Mouse (Mus musculus) liver, embryonic 14.5 days (tissue): Measurements from ENCODE around the gene Dynlt1c. TPM values are rescaled to one million over a fixed set of nuclear protein-coding genes. Genes with fewer than 3 reads are reported as not detected.
"Not testable (repeated sequence)": the region's sequence is repeated elsewhere in the genome, so short reads cannot be mapped to it uniquely, and the experiment has no call there.

Source experiments
- ATAC-seq: fragments of 200-750 bp; cut with Nextera tagmentation; 2 replicates; pipeline ENCODE4 v1.8.0; 2017; ENCODE audit warnings: moderate number of reproducible peaks, mild to moderate bottlenecking, moderate library complexity; ENCODE audit not compliant: insufficient read depth
- DNase-seq, 3 experiments: peaks; one replicate each; pipeline ENCODE4 v3.0.0-alpha.2; 2012 to 2013; ENCODE audit warnings: low read depth in 3 of 3, low spot score in 3 of 3
- H3K27ac ChIP-seq: fragments of 300-500 bp; sonication (generic); 2 replicates; pipeline ENCODE4 v1.5.1; 2014; ENCODE audit warnings: moderate library complexity, mild to moderate bottlenecking, control low read depth, inconsistent platforms
- H3K27me3 ChIP-seq: fragments of 300-500 bp; sonication (generic); 2 replicates; pipeline ENCODE4 v1.6.1; 2014; ENCODE audit warnings: mild to moderate bottlenecking, low read length, moderate library complexity; ENCODE audit not compliant: control insufficient read depth, insufficient read depth
- H3K36me3 ChIP-seq: fragments of 300-500 bp; sonication (generic); replicated peaks from 2 replicates; pipeline ENCODE4 v1.6.1; 2014; ENCODE audit warnings: low read depth; ENCODE audit not compliant: control insufficient read depth, insufficient read depth
- H3K4me1 ChIP-seq, 2 experiments: fragments of 200-500 bp in 1 of 2; fragments of 300-500 bp in 1 of 2; sonication (generic) in 1 of 2; replicated peaks; 2 replicates each; pipeline ENCODE4 v1.6.1; 2012 to 2014; ENCODE audit warnings: antibody characterized with exemption in 1 of 2, inconsistent platforms in 1 of 2, low read length in 1 of 2; ENCODE audit not compliant: control insufficient read depth in 2 of 2, insufficient read depth in 2 of 2
- H3K4me2 ChIP-seq: fragments of 300-500 bp; sonication (generic); 2 replicates; pipeline ENCODE4 v1.6.1; 2014; ENCODE audit warnings: low read depth, mild to moderate bottlenecking, control low read depth, moderate library complexity
- H3K4me3 ChIP-seq, 2 experiments: fragments of 200-500 bp in 1 of 2; fragments of 300-500 bp in 1 of 2; sonication (generic) in 1 of 2; 2 replicates each; pipeline ENCODE4 v1.5.1; 2012 to 2014; ENCODE audit warnings: low read depth in 2 of 2, low read length in 2 of 2, mild to moderate bottlenecking in 2 of 2, control low read depth in 1 of 2, inconsistent platforms in 1 of 2, moderate library complexity in 1 of 2; ENCODE audit not compliant: insufficient read depth in 1 of 2
- H3K9ac ChIP-seq: fragments of 300-500 bp; sonication (generic); replicated peaks from 2 replicates; pipeline ENCODE4 v1.6.1; 2014; ENCODE audit warnings: mild to moderate bottlenecking, control low read depth, moderate library complexity
- H3K9me3 ChIP-seq: fragments of 300-500 bp; sonication (generic); 2 replicates; pipeline ENCODE4 v1.6.1; 2016; ENCODE audit warnings: low read length, mixed read lengths; ENCODE audit not compliant: control insufficient read depth
- WGBS: fragments of 180-500 bp; shearing (Covaris S2); extraction: QIAGEN DNeasy Blood & Tissue Kit; methylation state at CpG from one replicate; pipeline ENCODE4 v1.1.7; 2014; ENCODE audit not compliant: insufficient replicate concordance; 5-methylcytosine and 5-hydroxymethylcytosine counted together
- polyA plus RNA-seq, 2 experiments: library from polyadenylated mRNA; depleted of rRNA in 1 of 2; stranded (reverse) in 1 of 2; unstranded in 1 of 2; fragments of >200 nt; fragmentation: Nextera tagmentation in 1 of 2; extraction: Ambion mirVana in 1 of 2; gene quantifications; 2 replicates each; pipeline versions ENCODE4 v1.2.1 to v1.2.3; 2012 to 2014

Gene Dynlt1c
- polyA plus RNA-seq, 2 experiments, result 2.8 to 6.2 TPM

DNA sequence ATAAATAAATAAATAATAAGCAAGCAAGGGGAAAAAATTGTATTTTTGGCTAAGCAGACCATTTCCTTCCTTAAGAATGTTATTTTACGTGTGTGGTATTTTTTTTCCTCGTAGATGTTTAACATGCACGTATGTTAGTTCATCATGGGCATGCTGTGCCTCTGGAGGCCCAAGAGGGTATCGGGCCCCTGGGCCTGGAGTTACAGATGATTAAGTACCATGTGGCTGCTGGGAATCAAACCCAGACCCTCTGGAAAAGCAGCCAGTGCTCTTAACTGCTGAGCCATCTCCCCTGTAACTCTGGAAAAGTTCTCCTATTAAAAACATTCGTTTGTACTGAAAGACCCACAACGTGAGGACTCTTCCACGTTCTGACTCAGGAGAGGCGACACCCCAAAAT lies 26.1 kb upstream of the Dynlt1c start:
- DNase-seq, H3K4me3 ChIP-seq, H3K36me3 ChIP-seq, H3K9me3 ChIP-seq, ATAC-seq, H3K27ac ChIP-seq, H3K27me3 ChIP-seq, H3K4me2 ChIP-seq, H3K9ac ChIP-seq, H3K4me1 ChIP-seq: not testable (repeated sequence)
- 73% methylated on average over 8 of the region's 8 CpGs for WGBS

DNA sequence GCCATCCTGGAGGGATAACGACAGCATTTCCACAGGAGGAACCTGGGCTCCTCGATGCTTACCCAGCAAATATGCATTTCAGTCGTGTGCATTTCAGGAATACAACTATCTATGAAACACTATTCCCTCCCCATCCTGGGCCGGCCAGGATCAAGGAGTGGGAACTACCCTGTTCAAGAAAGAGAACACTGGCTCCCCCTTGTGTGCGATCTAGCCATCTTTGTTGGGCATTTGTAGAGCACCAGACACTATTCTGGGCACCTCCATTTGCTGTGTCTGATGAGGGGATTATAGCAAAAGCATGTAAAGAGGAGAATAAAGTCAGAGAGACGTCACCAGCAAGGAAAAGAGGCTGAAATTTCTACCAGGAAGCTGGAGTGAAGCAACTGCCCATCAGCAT lies 12.8 kb upstream of the Dynlt1c start:
- DNase-seq, H3K4me3 ChIP-seq, H3K9me3 ChIP-seq, H3K27me3 ChIP-seq, H3K9ac ChIP-seq, H3K36me3 ChIP-seq, H3K4me2 ChIP-seq, ATAC-seq, H3K4me1 ChIP-seq, H3K27ac ChIP-seq: not testable (repeated sequence)
- WGBS, result no CpG with 5 or more reads among the region's 6 CpGs

DNA sequence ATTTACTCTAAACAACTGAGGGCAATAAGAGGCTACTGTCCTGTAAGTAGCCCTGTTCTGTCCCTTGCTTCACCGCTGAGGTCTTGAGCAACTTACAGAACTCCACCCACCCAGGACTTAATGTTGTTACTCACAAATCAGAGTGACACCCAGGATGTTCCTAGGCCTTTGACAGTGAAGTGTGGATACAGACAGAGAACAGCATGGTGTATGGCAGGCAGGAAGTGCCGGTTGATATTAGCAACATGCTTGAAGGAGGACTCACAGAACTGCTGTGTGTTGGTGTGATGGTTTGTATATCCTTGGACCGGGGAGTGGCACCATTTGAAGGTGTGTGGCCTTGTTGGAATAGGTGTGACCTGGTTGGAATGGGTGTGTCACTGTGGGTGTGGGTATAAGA lies 9.4 kb upstream of the Dynlt1c start:
- not testable (repeated sequence) for H3K4me2 ChIP-seq, H3K27me3 ChIP-seq, H3K9ac ChIP-seq, DNase-seq, H3K4me3 ChIP-seq, ATAC-seq, H3K27ac ChIP-seq, H3K36me3 ChIP-seq, H3K9me3 ChIP-seq, H3K4me1 ChIP-seq
- 63% methylated on average over 1 of the region's 3 CpGs for WGBS

DNA sequence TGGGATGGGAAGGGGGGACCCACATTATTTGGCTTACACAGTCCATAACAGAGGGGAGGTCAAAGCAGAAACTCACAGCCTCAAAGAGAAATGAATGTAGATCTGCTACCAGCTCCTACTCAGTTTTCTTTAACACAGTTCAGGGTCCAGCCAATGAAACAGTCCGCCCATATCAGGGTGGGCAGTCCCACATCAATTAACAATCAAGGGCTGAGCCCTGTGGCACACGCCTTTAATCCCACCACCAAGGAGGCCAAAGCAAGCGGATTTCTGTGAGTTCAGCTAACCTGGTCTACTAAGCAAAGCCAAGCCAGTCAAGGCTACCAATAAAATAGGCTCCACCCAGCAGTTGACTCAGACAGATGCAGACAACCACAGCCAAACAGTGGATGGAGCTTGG lies 7.6 kb upstream of the Dynlt1c start:
- ATAC-seq, H3K27me3 ChIP-seq, H3K36me3 ChIP-seq, H3K4me3 ChIP-seq, H3K27ac ChIP-seq, H3K4me2 ChIP-seq, H3K4me1 ChIP-seq, H3K9ac ChIP-seq, H3K9me3 ChIP-seq, DNase-seq: not testable (repeated sequence)
- WGBS, result 54% methylated on average over 3 of the region's 3 CpGs

DNA sequence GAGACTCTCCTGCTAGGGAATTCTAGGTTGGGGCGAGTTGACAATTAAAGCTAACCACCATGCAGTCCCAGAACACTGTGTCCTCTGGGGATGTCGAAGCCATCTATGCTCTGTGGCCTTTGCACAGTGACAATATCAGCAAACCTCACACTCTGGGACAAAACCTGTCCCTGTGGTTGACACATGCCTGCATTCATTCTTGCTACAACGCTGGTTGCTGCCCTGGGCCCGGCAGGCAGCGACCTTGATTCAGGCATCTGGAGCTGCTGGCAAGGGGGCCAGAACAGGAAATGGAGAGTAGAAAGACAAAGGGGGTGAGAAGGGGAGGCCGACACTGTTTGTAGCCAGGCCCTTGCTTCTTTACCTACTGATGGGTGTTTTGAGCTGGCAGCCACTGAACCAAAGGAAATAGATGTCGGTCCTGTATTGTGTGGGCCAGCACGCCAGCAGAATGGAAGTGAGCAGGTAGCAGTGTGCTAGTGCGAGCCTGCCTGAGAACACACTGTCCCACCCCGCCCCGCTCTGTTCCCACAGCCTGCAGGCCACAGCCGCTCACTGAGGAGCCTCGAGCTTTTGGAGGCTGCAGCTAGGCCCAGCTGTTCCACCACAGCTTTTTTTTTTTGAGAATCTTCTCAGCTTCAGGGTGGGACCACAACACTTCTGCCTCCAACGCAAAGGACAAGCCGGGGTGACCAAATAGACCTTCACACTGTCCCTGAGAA lies 5.5 kb upstream of the Dynlt1c start:
- not testable (repeated sequence) for H3K27me3 ChIP-seq, H3K4me1 ChIP-seq, ATAC-seq, H3K36me3 ChIP-seq, H3K4me2 ChIP-seq, H3K9me3 ChIP-seq, H3K4me3 ChIP-seq, H3K27ac ChIP-seq, H3K9ac ChIP-seq, DNase-seq
- 53% methylated on average over 7 of the region's 15 CpGs for WGBS

DNA sequence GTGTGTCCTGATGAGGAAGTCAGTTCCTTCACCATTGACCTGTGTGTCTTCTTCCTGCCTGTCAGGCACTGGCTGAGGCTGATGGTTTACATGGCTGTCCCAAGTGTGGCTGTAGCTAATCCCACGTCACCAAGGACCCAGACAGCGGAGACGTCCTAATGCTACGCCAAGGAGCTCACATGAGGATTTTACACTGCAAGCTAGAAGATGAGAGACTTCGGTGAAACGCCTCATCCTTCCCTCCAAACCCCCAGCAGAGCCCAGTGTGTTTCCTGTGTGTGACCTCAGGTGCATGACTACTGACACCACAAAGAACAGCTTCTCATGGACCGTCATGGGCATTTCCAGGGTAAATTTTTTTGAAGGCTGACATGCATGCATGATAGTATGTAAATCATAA lies 3.1 kb upstream of the Dynlt1c start:
- ATAC-seq, H3K4me2 ChIP-seq, H3K4me1 ChIP-seq, H3K27ac ChIP-seq, DNase-seq, H3K4me3 ChIP-seq, H3K9me3 ChIP-seq, H3K36me3 ChIP-seq, H3K9ac ChIP-seq, H3K27me3 ChIP-seq: not testable (repeated sequence)
- WGBS, result 69% methylated on average over 7 of the region's 7 CpGs

DNA sequence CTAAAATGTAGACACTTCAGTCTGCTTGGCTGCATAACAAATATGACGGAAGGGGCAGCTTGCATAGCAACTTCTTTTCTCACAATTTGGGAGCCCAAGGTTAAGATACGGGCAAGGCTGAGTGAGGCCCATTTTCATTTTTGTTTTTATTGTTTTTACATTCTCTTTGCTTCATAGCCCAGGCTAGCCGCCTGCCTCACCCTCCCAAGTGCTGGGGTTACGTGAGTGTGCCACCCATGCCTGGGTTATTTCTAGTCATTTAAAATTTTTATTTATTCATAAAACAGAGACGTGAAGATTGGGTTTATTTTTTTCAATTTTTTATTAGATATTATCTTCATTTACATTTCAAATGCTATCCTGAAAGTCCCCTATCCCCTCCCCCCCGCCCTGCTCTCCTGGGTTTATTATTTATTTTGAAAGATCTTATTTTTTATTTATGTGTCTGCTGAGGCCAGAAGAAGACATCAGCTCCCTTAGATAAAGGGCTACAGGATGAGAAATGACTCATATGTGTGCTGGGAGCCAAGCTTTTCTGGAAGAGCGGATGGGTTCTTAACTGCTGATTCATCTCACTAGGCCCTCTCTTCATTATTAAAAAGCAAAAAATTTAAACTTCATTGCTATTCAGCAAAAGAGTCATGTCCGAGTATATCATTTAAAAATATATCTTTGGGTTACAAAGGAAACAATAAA lies 1.1 kb upstream of the Dynlt1c start:
- H3K9ac ChIP-seq, H3K27me3 ChIP-seq, H3K36me3 ChIP-seq, H3K27ac ChIP-seq, H3K4me2 ChIP-seq, H3K4me3 ChIP-seq, ATAC-seq, H3K9me3 ChIP-seq, DNase-seq, H3K4me1 ChIP-seq: not testable (repeated sequence)
- 73% methylated on average over 5 of the region's 8 CpGs for WGBS

DNA sequence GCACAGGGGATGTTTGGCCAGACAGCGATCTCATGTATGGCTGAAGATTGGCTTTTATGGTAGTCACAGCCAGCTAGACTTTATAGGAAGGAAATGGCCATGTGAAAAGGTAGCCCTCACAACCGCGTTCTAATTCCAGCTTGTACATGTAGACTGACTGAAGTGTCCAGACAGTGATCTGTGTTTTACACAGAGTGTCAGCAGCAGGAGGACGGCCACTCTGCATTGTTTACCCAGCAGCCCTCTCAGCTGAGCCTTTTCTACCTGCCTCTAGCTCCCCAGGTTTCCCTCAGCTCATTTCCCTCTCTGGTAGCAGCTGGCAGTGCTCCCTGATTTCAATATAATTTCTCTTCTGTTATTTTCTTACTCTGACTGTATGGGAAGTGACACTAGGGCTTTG lies 734 bp downstream of the Dynlt1c start:
- WGBS, result 0% methylated on average over 3 of the region's 4 CpGs
- DNase-seq, H3K9me3 ChIP-seq, H3K27me3 ChIP-seq, H3K4me1 ChIP-seq, H3K4me2 ChIP-seq, H3K9ac ChIP-seq, H3K36me3 ChIP-seq, H3K27ac ChIP-seq: not testable (repeated sequence)
- peak overlapping the region in 1 of 2 experiments; percentile 39; a peak in 1 of 4 replicates for H3K4me3 ChIP-seq
- ATAC-seq, result peak; percentile 24; the same call in 1 of the 2 replicates
